Mouse (Mus musculus) naive thymus-derived CD4-positive, alpha-beta T cell, adult 5 months (primary cell): ENCODE data around the gene Ndufaf7. TPM values are rescaled to one million over a fixed set of nuclear protein-coding genes. Genes with fewer than 3 reads are reported as not detected.

Source experiments
- polyA plus RNA-seq: library from polyadenylated mRNA; unstranded; fragments of 100-300 nt; shearing (Covaris generic); gene quantifications from one replicate; pipeline ENCODE4 v1.2.1, GENCODE M21; 2017

The Ndufaf7 gene
- 20.2 TPM for polyA plus RNA-seq

GRCm38 (mm10) chr17:78936466-78937228 is at the start of gene Ndufaf7, which contains the start of gene Cebpz:
Gene Ndufaf7, plus strand, starts transcription at chr17:78937136.
Gene Cebpz, minus strand, starts transcription at chr17:78937066.

DNA sequence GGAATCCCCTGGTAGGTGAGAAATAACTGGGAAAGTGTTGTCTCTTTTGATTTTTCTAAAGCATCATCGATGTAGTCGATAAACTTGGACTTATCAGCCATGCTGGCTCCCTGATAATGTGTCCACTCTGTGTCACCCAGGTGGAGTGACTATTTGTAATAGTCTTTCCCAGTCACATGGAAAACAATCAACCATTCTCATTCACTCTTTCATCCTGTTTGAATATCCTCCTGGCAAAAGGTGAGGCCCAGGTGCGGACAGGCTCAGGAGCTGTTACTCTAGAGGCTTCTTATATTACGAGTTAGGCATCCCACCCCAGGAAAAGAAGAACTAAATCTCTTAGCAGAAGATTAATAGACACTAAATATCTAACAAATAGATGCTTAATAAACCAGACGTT is 30.0 kb upstream of the Ndufaf7 start, which contains the start of gene Sult6b1:
Gene Sult6b1, minus strand, starts transcription at position 101 of the 400 bp plus-strand sequence.

DNA sequence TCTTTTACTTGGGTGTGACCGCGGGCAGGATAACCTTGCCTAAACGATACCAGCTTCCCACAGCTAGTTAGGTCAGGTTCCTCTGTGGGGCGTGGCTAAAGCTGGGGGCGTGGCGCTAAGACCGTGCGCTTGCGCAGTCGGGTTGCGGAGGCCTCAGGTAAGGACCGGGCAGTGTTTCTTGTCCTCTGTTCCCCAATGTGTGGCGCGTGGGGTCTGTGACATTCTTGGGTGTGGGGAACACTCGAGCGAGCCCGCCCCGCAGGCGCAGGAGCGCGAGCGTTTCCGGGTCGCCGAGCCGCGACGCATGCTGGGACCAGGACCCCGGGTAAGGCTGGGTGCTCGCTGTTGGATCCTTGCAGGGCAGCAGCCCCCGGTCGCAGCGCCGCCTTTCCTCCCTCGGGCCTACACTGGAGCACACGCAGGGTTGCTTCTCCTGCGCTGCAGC is 20.5 kb upstream of the Ndufaf7 start, which contains the start of gene Cebpzos:
Gene Cebpzos, plus strand, starts transcription at position 132 of the 445 bp plus-strand sequence.

Other genes starting within 250 kb of the Ndufaf7 start
- 20.4 TPM for gene Strn, start 199.9 kb upstream of the Ndufaf7 start, polyA plus RNA-seq
- 26.9 TPM for gene Heatr5b, start 101.8 kb upstream of the Ndufaf7 start, polyA plus RNA-seq
- 44.5 TPM for gene Gpatch11, start 101.6 kb upstream of the Ndufaf7 start, polyA plus RNA-seq
- 3.4 TPM for gene Eif2ak2, start 54.6 kb upstream of the Ndufaf7 start, polyA plus RNA-seq
- gene Sult6b1, start 30.1 kb upstream of the Ndufaf7 start, polyA plus RNA-seq = not detected
- gene Cebpzos, start 20.6 kb upstream of the Ndufaf7 start, polyA plus RNA-seq = 14.5 TPM
- gene Cebpz, start 70 bp upstream of the Ndufaf7 start, polyA plus RNA-seq = 129 TPM
- 39.8 TPM for gene Prkd3, start 83.7 kb downstream of the Ndufaf7 start, polyA plus RNA-seq
- 5.2 TPM for gene Qpct, start 114.8 kb downstream of the Ndufaf7 start, polyA plus RNA-seq